Mouse (Mus musculus): ENCODE measurements around the gene Lgals9.

The Lgals9 gene

GRCm38 (mm10) chr11:78976731-78977510 lies 7.8 kb downstream of the Lgals9 start:
- no peak for DNase-seq (ENCODE audit: extremely low read depth, low read depth)

DNA sequence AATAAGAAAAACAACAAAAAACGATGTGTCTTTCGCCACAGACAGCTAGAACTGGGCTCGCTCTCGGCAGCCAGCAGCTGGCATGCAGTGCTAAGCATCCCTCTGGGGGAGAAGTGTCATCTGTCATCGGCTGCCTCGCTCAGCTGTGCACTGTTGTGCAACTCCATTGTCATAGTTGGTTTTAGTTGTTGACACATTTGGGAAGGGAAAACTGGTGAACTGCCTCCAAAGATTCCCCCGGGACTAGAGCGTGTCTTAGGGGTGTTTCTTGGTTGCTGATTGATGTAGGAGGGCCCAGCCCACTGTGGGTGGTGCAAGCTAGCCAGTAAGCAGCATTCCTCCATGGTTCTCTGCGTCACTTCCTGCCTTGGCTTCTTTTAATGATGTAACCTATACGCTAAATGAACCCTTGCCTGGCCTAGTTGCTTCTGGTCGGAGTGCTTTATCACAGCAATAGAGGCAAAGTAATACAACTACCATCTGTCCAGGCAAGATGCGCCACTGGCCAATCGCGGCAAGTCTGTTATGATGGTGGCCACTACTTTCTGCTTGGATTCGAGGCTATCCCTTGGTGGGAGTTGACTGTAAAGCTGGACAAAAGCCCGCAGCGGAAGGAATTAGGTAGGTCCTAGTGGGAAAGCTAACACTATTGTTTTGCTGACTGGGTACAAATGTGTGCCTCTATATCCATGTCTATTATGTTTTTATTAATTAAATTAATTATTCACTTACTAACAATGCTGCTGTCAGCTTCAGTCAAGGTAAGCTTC lies 11.2 kb downstream of the Lgals9 start:
- DNase-seq (ENCODE audit: extremely low read depth, low read depth) = no peak

- no peak for DNase-seq (ENCODE audit: extremely low read depth, low read depth)
Observed at GRCm38 (mm10) chr11:78972811-78973351, 11.9 kb downstream of the Lgals9 start.

- DNase-seq (ENCODE audit: extremely low read depth, low read depth) = no peak
Observed at GRCm38 (mm10) chr11:78972328-78972727, 12.4 kb downstream of the Lgals9 start.

- DNase-seq (ENCODE audit: extremely low read depth, low read depth) = no peak
Observed at GRCm38 (mm10) chr11:78971746-78972145, 13.0 kb downstream of the Lgals9 start.

GRCm38 (mm10) chr11:78971096-78971495 lies 13.7 kb downstream of the Lgals9 start:
- DNase-seq (ENCODE audit: extremely low read depth, low read depth) = no peak

DNA sequence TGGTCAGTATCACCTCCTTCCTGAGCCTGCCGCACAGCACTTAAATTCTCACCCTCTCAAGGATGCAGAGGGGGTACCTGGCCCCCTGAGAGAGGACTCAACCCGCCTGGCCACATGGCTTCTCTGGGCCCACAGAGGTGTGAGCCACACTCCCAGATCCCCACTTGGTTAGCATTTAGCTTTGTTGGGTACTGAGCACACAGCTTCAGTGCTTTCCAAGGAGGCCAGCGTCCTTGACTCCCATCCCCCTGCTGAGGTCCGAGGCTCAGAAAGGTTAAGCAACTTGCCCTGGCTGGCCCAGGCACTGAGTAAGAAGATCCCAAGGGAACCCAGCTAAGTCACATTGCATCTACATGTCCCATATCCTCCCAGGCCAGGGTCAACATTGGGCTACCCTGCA lies 16.6 kb downstream of the Lgals9 start:
- DNase-seq (ENCODE audit: extremely low read depth, low read depth) = no peak

- no peak for DNase-seq (ENCODE audit: extremely low read depth, low read depth)
Observed at GRCm38 (mm10) chr11:78967371-78967770, 17.4 kb downstream of the Lgals9 start.

DNA sequence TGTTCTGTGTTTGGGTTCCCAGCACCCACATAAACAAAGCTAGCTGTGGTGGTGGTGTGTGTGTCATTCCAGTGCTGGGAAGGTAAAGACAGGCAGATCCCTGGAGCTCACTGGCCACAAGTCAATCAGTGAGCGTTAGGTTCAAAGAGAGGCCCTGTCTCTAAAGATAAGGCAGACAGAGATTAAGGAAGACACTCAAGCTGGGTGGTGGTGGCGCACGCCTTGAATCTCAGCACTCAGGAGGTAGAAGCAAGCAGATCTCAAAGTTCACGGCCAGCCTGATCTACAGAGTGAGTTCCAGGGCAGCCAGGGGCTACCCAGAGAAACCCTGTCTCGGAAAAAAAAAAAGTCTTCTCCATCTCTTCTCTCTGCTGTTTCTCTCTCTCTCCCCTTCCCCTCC lies 23.5 kb downstream of the Lgals9 start:
- DNase-seq (ENCODE audit: extremely low read depth, low read depth) = no peak

- DNase-seq (ENCODE audit: extremely low read depth, low read depth) = no peak
Observed at GRCm38 (mm10) chr11:78959841-78960520, 24.8 kb downstream of the Lgals9 start.

DNA sequence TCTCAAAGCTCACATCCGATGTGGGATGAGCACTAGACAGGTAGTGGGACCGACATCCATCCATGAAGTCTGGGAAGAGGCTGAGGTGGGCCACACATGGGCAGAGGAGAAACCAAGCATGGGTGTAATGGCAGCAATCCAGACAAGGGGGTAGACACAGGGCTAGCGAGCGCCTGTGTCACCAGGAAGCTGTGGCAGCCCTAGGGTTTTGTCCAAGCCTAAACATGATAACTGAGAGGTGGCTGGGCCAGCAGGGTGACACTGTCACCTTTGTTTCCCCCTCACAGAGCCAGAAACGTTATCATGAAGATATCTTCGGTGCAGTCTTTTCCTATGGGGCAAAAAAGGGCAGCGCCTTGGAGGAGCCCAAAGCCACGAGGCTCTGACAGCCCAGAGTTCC lies 25.4 kb downstream of the Lgals9 start:
- DNase-seq (ENCODE audit: extremely low read depth, low read depth) = no peak

DNA sequence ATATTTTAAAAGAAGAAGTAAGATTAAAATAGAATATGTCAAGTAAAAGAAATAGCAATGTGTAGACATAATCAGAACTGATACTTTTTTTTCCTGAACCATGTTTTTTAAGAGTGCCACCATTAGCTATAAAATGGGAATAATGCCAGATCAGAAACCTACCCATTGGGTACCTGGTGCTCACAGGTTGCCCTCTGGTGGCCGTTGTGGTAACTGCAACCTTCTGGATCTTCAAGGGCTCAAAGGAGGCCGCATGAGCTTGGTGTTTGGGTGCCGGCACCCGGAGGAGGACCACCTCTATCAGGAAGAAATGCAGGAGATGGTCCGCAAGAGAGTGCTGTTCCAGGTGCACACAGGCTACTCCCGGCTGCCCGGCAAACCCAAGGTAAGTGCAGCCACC lies 28.5 kb downstream of the Lgals9 start:
- DNase-seq (ENCODE audit: extremely low read depth, low read depth) = peak; percentile 27

GRCm38 (mm10) chr11:78952467-78952866 lies 32.3 kb downstream of the Lgals9 start:
- no peak for DNase-seq (ENCODE audit: extremely low read depth, low read depth)

- DNase-seq (ENCODE audit: extremely low read depth, low read depth) = no peak
Observed at GRCm38 (mm10) chr11:78950365-78950764, 34.4 kb downstream of the Lgals9 start.

GRCm38 (mm10) chr11:78943083-78943482 lies 41.7 kb downstream of the Lgals9 start:
- no peak for DNase-seq (ENCODE audit: extremely low read depth, low read depth)

DNA sequence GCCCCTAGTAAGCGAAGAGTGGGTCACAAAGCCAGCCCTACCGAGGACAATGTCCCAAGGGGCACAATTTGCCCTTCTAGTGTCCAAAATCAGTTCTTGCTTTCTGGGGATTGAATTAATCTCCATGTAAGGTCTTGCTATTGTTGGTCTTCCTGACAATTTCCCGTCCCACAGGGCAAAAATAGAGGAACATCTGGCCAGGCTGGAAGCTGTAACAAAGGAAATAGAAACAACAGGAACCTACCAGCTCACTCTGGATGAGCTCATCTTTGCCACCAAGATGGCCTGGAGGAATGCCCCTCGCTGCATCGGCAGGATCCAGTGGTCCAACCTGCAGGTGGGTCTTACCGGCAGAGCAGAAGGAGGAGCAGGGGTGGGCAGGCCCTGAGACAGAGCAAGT lies 49.6 kb downstream of the Lgals9 start:
- no peak for DNase-seq (ENCODE audit: extremely low read depth, low read depth)

DNA sequence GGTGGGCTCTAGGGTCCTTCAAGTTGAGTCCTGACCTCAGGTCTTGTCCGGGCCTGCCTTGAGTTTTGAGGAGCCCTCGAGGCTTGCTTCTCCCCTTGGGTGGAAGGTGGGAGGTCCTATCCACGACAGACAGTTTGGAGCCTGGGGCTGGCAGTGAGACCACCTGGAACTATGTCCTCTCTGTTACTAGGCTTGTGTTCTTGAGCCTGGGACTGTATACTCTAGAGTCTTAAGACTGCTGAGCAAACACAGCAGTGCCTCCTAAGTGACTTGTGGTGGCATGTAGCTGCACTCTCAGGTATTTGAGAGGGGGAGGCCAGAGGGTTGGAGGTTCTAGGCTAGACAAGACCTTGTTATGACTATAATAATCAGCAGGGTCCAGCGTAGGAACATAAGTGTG lies 50.0 kb downstream of the Lgals9 start:
- DNase-seq (ENCODE audit: extremely low read depth, low read depth) = no peak

- no peak for DNase-seq (ENCODE audit: extremely low read depth, low read depth)
Observed at GRCm38 (mm10) chr11:78934307-78934706, 50.4 kb downstream of the Lgals9 start.

GRCm38 (mm10) chr11:78929345-78929744 lies 55.4 kb downstream of the Lgals9 start:
- DNase-seq (ENCODE audit: extremely low read depth, low read depth) = no peak

GRCm38 (mm10) chr11:78924916-78925315 lies 59.8 kb downstream of the Lgals9 start:
- DNase-seq (ENCODE audit: extremely low read depth, low read depth) = no peak

- DNase-seq (ENCODE audit: extremely low read depth, low read depth) = no peak
Observed at GRCm38 (mm10) chr11:78924111-78924510, 60.6 kb downstream of the Lgals9 start.
